ENCODE assay signal across 9 mouse cellular contexts in genomic region chr2:92499701-92500322, GRCm38 (mm10). TPM values are rescaled to one million over a fixed set of nuclear protein-coding genes. Genes with fewer than 3 reads are reported as not detected.
DNase-seq lines count a peak whose midpoint lies in the region; ATAC-seq and TF ChIP-seq lines count a peak whose summit lies in the region.
"Had no signal": no experiment of that assay in that cellular context is flagged by ENCODE, and none has a peak within 500 bp of the region (broad histone marks: within the 10 kb centered on the region; RNA-seq: fewer than 3 reads in every experiment).

No protein-coding gene starts in this region.

- H3K4me3 ChIP-seq in lung, embryonic 14.5 days (ENCODE audit: low read depth, low read length), result no peak overlapping the region
- H3K4me3 ChIP-seq in hindbrain, embryonic 16.5 days (ENCODE audit: low read length), result no peak overlapping the region
- H3K4me3 ChIP-seq in midbrain, embryonic 15.5 days, result no peak overlapping the region
- no peak overlapping the region for H3K4me3 ChIP-seq in kidney, embryonic 16.5 days (ENCODE audit: low read length)
- H3K4me3 ChIP-seq in cerebellum, adult 2 months (replicated peaks; ENCODE audit: insufficient read depth, low read depth, low read length), result no peak overlapping the region

- H3K27me3 ChIP-seq in lung, embryonic 14.5 days (ENCODE audit: insufficient read depth, low read length), result no peaks in the 10 kb centered on the region
- no peaks in the 10 kb centered on the region for H3K27me3 ChIP-seq in hindbrain, embryonic 16.5 days (replicated peaks; ENCODE audit: control insufficient read depth, insufficient read depth, low read length)
- no peaks in the 10 kb centered on the region for H3K27me3 ChIP-seq in midbrain, embryonic 15.5 days (replicated peaks)
- H3K27me3 ChIP-seq in kidney, embryonic 16.5 days (ENCODE audit: insufficient read depth, low read length), result no peaks in the 10 kb centered on the region
- H3K27me3 ChIP-seq in cerebellum, adult 2 months (ENCODE audit: control insufficient read depth, insufficient read depth, low read length), result no peaks in the 10 kb centered on the region

- no peaks in the 10 kb centered on the region for H3K9me3 ChIP-seq in lung, embryonic 14.5 days (ENCODE audit: low read depth, low read length)
- H3K9me3 ChIP-seq in hindbrain, embryonic 16.5 days (ENCODE audit: control insufficient read depth, low read length), result no peaks in the 10 kb centered on the region
- no peaks in the 10 kb centered on the region for H3K9me3 ChIP-seq in midbrain, embryonic 15.5 days
- no peaks in the 10 kb centered on the region for H3K9me3 ChIP-seq in kidney, embryonic 16.5 days (ENCODE audit: low read length)

- H3K4me2 ChIP-seq in lung, embryonic 14.5 days, result no peak overlapping the region
- H3K4me2 ChIP-seq in hindbrain, embryonic 16.5 days (ENCODE audit: low read length), result no peak overlapping the region
- no peak overlapping the region for H3K4me2 ChIP-seq in midbrain, embryonic 15.5 days
- no peak overlapping the region for H3K4me2 ChIP-seq in kidney, embryonic 16.5 days (replicated peaks; ENCODE audit: low read depth, low read length)

- TF ChIP-seq CTCF in lung, embryonic 14.5 days (IDR thresholded peaks at IDR 0.05; ENCODE audit: low read depth), result no peak
- TF ChIP-seq CTCF in cerebellum, adult 2 months (IDR thresholded peaks at IDR 0.05; ENCODE audit: borderline replicate concordance, insufficient read depth, low read depth, low read length), result no peak

- H3K4me1 ChIP-seq in lung, embryonic 14.5 days (ENCODE audit: insufficient read depth), result no peaks in the 10 kb centered on the region
- peaks cover 27% of the 10 kb centered on the region for H3K4me1 ChIP-seq in hindbrain, embryonic 16.5 days (ENCODE audit: control insufficient read depth, insufficient read depth, low read depth, low read length)
- peaks cover 53% of the 10 kb centered on the region for H3K4me1 ChIP-seq in midbrain, embryonic 15.5 days
- H3K4me1 ChIP-seq in kidney, embryonic 16.5 days (ENCODE audit: insufficient read depth, low read length), result peaks cover 5% of the 10 kb centered on the region; the same call in 1 of the 2 replicates
- H3K4me1 ChIP-seq in cerebellum, adult 2 months (ENCODE audit: control insufficient read depth, insufficient read depth, low read length), result peaks cover 3% of the 10 kb centered on the region; the same call in 1 of the 2 replicates

- no peaks in the 10 kb centered on the region for H3K36me3 ChIP-seq in lung, embryonic 14.5 days (ENCODE audit: insufficient read depth)
- H3K36me3 ChIP-seq in hindbrain, embryonic 16.5 days (ENCODE audit: control insufficient read depth, insufficient read depth, low read length), result no peaks in the 10 kb centered on the region
- H3K36me3 ChIP-seq in midbrain, embryonic 15.5 days (replicated peaks), result no peaks in the 10 kb centered on the region
- H3K36me3 ChIP-seq in kidney, embryonic 16.5 days (ENCODE audit: insufficient read depth, low read length), result no peaks in the 10 kb centered on the region

- ATAC-seq in lung, embryonic 14.5 days (ENCODE audit: insufficient read depth), result no peak
- ATAC-seq in hindbrain, embryonic 16.5 days, result peak; percentile 88
- peak; percentile 88 for ATAC-seq in midbrain, embryonic 15.5 days (replicated peaks)
- ATAC-seq in kidney, embryonic 16.5 days (ENCODE audit: low FRiP score, low TSS enrichment), result no peak

- TF ChIP-seq POLR2A in cerebellum, adult 2 months (IDR thresholded peaks at IDR 0.05; ENCODE audit: borderline replicate concordance, insufficient read depth, low read length), result no peak

- 58% methylated on average over 3 of the region's 3 CpGs for WGBS in lung, embryonic 14.5 days
- WGBS in hindbrain, embryonic 16.5 days, result 20% methylated on average over 3 of the region's 3 CpGs
- WGBS in midbrain, embryonic 15.5 days, result 26% methylated on average over 3 of the region's 3 CpGs
- WGBS in kidney, embryonic 16.5 days, result 81% methylated on average over 3 of the region's 3 CpGs
- 73% methylated on average over 3 of the region's 3 CpGs for WGBS in cerebellum, adult 2 months

- peak; percentile 22 for DNase-seq in lung, embryonic 14.5 days
- DNase-seq in lung, adult 18-20 months, result no peak
- DNase-seq in cerebellum, adult 2 months, result no peak
- DNase-seq in adrenal gland, postnatal 36 days, result no peak
- DNase-seq in T-cell, adult 2 months (ENCODE audit: low spot score), result no peak
- DNase-seq: cerebellum, adult 18-20 months had no signal

- H3K27ac ChIP-seq in lung, embryonic 14.5 days (ENCODE audit: low read depth), result no peak overlapping the region
- peak overlapping the region; percentile 67 for H3K27ac ChIP-seq in hindbrain, embryonic 16.5 days (ENCODE audit: low read depth, low read length)
- H3K27ac ChIP-seq in midbrain, embryonic 15.5 days, result peak overlapping the region; percentile 80
- no peak overlapping the region for H3K27ac ChIP-seq in kidney, embryonic 16.5 days (ENCODE audit: low read length)
- no peak overlapping the region for H3K27ac ChIP-seq in cerebellum, adult 2 months (ENCODE audit: insufficient read depth, low read length)

- H3K9ac ChIP-seq in lung, embryonic 14.5 days, result no peak overlapping the region
- H3K9ac ChIP-seq in hindbrain, embryonic 16.5 days (ENCODE audit: low read depth, low read length), result no peak overlapping the region
- H3K9ac ChIP-seq in midbrain, embryonic 15.5 days, result no peak overlapping the region
- H3K9ac ChIP-seq in kidney, embryonic 16.5 days (replicated peaks; ENCODE audit: low read length), result no peak overlapping the region

RNA-seq across cellular contexts. Expression of gene Slc35c1, which starts 39.5 kb away (rescaled TPM):
- polyA plus RNA-seq in lung, embryonic 14.5 days (2014; fragmentation: Nextera tagmentation; extraction: Ambion mirVana), result 14.7 and 16.9 TPM in 2 replicates
- 18.9 and 20.7 TPM in 2 replicates for polyA plus RNA-seq in hindbrain, embryonic 16.5 days (2015; fragmentation: Nextera tagmentation; extraction: Ambion mirVana)
- 14.4 and 17.4 TPM in 2 replicates for polyA plus RNA-seq in midbrain, embryonic 15.5 days (2015; fragmentation: Nextera tagmentation; extraction: Ambion mirVana)
- 20.7 and 21.6 TPM in 2 replicates for polyA plus RNA-seq in kidney, embryonic 16.5 days (2015; fragmentation: Nextera tagmentation; extraction: Ambion mirVana)
- polyA plus RNA-seq in cerebellum, adult 2 months (2012; rRNA removed), result 16.2 and 17.4 TPM in 2 replicates
- total RNA-seq in adrenal gland, postnatal 36 days (2021), result 10 to 100 TPM; 14.8 to 24.3 TPM

Comparison
In these comparisons a context has a peak if more than half of its experiments do, and no peak if none do; other contexts are left out.
1. ATAC-seq: peak in hindbrain, embryonic 16.5 days (single experiment) and midbrain, embryonic 15.5 days (single experiment); none in lung, embryonic 14.5 days (single experiment) and kidney, embryonic 16.5 days (single experiment).
2. H3K27ac ChIP-seq: peak in hindbrain, embryonic 16.5 days (single experiment) and midbrain, embryonic 15.5 days (single experiment); none in lung, embryonic 14.5 days (single experiment), kidney, embryonic 16.5 days (single experiment) and cerebellum, adult 2 months (single experiment).